Mouse (Mus musculus) thymus, adult 2 months (tissue): ENCODE data around the gene Mpv17l.

Experiments used
- CTCF ChIP-seq: fragments of 200-500 bp; IDR thresholded peaks from 2 replicates; pipeline ENCODE4 v1.5.1; 2012; ENCODE audit warnings: mild to moderate bottlenecking, control low read depth, low read length, moderate library complexity, borderline replicate concordance; ENCODE audit not compliant: control insufficient read depth, poor library complexity, insufficient read depth; ENCODE audit errors: extremely low read depth
- POLR2A ChIP-seq: fragments of 200-500 bp; IDR thresholded peaks from 2 replicates; pipeline ENCODE4 v1.6.1; 2012; ENCODE audit warnings: mild to moderate bottlenecking, low read length, control low read depth, moderate library complexity; ENCODE audit not compliant: control insufficient read depth, poor library complexity, insufficient read depth; ENCODE audit errors: extremely low read depth

DNA sequence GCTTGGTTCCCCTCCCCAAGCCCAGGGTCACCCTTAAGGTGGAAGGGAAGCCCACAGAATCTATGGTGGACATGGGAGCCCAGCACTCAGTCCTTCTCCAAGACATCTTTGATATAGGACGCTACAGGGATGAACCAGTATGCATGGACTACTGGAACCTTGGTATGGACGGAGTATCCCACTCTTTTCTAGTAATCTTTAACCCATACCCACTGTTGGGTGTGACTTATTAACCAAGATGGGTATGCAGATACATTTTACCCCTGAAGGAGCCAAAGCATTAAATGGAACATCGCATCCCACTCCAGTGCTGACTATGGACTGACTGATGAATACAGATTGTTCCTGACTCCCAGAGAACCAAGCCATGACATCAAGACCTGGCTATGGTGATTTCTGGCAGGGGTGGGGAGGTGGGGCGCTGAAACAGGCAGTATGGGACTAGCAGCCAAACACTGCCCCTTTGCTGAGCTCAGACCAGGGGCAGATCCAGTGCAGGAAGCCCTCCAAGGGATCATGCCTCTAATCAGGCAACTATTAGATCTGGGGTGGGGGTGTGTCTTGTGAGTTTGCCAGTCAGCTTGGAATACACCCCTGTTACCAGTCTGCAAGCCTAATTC, 24.6 kb downstream of the Mpv17l start:
- TF ChIP-seq CTCF (no peak), POLR2A (no peak)
